Mouse (Mus musculus) heart, adult 11 months (tissue): Measurements from ENCODE around the gene Fam78a.

Experiments
- DNase-seq: peaks from one replicate; pipeline ENCODE4 v3.0.0; 2022

Gene Fam78a

DNA sequence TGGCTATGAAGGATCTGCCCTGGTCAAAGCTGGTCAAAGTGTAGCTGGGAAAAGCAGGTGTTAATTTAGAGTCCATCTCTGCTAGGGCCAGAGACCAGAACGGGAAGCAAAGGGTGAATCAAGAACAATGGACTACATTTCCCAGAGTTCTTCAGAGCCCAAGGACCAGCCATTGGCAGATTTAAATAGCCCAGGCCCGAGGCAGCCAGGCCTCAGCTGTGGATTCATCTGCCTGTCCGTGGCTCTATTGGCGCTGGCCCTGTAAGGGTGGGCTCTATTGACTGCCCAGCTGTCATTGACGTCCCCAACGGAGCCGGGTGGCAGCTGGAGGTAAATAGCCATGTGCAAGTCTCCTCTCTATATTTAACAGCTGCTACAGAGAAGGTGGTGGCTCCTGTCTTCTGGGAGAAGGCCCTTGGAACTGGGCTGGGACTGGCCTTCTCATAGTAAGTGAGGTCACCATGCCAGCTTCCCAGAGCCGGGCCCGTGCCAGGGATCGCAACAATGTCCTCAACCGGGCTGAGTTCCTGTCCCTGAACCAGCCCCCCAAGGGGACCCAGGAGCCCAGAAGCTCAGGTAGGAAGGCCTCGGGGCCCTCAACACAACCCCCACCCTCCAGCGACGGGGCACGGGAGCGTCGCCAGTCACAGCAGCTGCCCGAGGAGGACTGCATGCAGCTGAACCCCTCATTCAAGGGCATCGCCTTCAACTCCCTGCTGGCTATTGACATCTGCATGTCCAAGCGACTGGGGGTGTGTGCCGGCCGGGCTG, 10.9 kb upstream of the Fam78a start, which contains the start of gene Plpp7:
Plpp7 (plus strand) TSS at position 178 of the 771 bp plus-strand sequence.
- peak; percentile 99 for DNase-seq

DNA sequence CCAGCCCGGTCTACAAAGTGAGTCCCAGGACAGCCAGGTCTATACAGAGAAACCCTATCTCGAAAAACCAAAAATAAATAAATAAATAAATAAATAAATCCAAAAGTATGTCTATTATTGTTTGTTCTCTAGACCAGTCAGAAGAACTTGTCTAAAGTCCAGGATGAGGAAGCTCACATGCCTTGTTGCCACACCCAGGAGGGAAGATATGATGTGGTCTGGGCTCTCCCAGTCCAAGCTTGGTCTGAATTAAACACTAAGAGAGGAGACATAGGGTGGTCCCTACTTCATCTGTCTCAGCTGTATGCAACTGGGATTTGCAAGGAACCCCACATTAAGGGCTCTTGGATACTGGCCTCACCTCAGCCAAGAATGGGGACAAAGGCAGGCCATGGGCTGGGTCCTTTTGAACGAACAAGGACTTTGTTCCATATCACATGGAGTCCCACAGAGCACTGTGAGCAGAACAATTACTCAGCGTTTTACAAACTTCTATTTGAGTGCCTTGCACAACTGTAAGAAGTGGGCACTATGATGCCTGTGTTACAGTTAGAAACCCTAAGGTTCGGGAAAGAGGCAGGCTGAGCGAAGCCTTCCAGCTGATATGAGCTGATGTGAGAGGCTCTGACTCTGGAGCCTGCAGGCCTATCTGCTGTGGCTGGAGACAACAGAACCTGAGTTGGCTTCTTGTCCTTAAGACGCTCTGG, 9.5 kb upstream of the Fam78a start:
- no peak for DNase-seq

DNA sequence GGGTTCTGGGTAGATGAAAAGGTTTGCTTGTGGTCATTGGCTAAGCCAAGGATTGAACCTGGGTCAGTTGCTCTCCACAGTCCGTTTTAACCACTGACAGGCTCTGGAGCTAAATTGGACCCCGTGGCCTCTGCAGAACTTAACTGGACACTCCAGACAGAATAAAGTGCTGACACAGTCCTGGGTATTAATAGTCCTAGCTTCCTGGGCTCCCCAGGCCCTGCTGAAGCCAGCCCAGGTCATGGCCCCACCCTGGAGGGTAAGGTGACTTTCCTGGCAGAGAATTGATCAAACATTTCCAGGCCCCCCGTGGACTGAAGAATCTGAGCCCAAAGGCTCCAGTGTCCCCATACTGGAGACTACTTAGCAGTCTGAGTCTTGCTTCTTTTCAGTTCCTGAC, 7.3 kb upstream of the Fam78a start:
- DNase-seq = no peak

- DNase-seq = no peak
Measured at GRCm38 (mm10) chr2:32090145-32090544, 5.5 kb upstream of the Fam78a start.

DNA sequence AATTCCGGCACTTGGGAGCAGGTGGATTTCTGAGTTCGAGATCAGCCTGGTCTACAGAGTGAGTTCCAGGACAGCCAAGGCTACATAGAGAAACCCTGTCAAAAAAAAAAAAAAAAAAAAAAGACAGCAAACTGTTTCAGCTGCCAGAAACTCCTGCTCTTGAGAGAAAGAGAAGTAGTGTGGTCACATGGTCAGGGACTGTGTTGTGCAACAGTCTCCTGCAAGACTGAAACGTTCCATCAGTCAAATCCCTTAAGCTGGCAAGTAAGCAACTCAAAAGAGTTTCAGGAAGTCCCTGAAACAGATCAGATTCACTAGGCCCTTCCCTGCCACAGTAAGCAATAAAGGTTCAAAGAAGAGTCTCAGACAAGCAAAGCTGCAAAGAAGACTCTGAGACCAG, 4.9 kb upstream of the Fam78a start:
- no peak for DNase-seq

- DNase-seq = peak; percentile 96
Measured at GRCm38 (mm10) chr2:32088372-32088981, 3.8 kb upstream of the Fam78a start.

GRCm38 (mm10) chr2:32087606-32088005, 2.9 kb upstream of the Fam78a start:
- DNase-seq = no peak

- DNase-seq = no peak
Measured at GRCm38 (mm10) chr2:32085231-32085630, 574 bp upstream of the Fam78a start.

DNA sequence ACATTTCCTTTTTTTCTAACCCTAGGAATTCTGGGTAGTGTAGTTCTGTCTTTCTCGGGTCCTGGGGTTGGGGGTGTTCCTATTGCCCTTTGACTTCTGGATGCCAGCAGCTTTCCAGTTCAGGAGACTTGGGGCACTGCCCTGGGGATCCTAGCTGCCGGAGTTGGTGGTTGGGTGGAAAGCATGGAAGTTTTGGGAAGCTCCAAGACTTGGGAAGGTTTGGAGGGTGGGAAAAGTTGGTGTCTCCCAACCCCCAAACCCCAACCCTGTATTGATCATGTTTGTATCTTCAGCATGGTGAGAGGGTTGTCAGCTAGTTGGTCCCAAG, 179 bp upstream of the Fam78a start:
- DNase-seq = peak; percentile 94

DNA sequence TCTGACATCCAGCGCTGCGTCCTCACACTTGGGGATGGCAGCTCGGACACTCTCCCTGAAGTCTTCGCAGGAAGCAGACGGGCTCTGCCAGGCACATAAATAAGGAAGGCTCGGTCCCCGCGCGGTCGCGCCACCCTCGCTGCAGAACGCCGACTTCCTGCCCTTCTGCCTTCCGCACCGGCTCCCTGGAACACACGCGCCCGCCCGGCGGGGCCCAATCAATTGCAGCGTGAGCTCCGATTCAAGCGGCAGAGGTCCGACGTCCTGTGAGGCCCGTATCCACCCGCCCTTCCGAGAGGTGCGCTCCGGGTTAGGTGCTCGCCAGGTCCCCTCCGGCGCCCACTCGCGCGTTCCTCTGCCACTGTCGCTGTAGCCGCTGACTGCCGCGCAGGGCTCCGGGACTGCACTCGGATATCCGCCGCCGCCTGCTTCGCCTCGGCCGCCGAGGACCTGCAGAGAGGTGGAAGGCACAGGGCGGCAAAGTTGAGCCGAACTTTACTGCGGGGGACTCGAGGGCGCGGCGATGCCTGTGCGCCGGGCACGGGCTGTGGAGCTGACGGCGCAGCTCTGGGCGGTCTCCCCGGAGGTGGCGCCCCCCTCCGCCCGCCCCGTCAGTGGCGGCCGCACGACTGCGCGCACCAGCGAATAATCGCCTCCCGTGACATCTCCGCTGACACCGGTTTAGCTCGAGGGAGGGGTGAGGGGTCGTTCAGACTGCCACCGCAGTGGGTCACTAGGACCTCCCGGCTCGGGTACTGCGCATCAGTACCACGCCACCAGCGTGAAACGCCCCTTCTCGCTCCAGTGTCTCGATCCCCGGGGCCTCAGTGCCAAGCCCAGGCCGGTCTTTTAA, 1.3 kb downstream of the Fam78a start:
- peak; percentile 96 for DNase-seq

- DNase-seq = no peak
Measured at GRCm38 (mm10) chr2:32082229-32082628, 2.4 kb downstream of the Fam78a start.

DNA sequence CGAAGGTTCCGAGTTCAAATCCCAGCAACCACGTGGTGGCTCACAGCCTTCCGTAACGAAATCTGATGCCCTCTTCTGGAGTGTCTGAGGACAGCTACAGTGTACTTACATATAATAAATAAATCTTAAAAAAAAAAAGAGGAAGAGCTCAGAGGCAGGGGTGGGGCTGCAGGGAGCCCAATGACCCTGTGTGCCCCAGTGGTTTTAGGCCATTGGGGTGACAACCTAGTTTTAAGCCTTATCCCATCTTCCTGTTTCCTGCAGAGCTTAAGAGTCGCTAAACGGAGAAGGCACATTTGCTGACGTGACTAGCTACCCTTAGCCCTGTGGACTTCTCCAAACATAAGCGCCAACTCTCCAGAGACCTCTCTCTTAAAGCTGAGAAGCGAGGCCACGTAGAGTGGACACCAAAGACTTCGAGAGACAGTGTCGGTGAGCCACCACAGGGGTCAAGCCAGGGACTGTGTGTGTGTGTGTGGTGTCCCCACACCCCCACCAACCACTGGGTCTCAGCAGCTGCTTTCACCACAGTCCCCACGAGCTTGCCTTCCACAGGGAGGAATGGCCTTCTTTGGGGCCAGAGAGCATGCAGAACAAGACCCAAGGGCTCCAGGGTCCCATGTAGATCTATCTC, 3.2 kb downstream of the Fam78a start:
- DNase-seq = peak; percentile 96

DNA sequence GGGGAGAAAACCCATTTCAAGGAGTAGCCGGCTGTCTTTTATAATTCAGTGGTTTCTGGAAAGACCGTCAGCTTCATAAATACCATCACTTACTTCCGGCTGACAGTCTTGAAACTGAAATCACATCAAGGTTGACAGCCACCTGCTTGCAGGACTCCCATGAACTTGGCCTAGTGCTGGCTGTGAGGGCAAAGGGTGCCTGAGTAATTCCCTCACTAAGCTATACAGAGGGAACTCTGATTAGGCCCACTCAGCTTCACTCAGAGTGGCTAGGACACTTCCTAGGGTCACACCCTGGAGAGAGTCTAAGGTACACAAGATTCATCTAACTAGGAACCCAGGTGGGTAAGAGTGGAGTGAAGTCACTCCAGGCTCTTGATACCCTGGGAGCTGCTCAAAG, 4.0 kb downstream of the Fam78a start:
- no peak for DNase-seq

GRCm38 (mm10) chr2:32079191-32079725, 5.4 kb downstream of the Fam78a start:
- no peak for DNase-seq

- DNase-seq = peak; percentile 98
Measured at GRCm38 (mm10) chr2:32078522-32078921, 6.1 kb downstream of the Fam78a start.

GRCm38 (mm10) chr2:32077744-32078143, 6.9 kb downstream of the Fam78a start:
- DNase-seq = no peak

DNA sequence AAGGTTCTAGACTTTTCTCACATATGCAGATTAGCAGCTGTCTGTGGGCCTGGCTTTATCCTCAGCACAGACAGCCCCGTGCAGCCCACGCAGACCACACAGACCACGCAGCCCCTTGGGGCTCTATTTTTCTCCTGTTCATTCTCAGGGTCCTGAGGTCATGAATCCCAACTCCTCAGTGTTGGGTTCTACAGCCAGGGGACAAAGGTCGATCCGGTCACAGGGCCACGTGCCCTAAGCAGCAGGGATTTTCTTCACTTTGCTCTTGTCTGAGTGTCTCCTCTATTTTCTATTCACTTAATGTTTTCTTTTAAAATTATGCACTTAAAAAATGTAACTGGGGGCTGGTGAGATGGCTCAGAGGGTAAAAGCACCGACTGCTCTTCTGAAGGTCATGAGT, 9.3 kb downstream of the Fam78a start:
- DNase-seq = no peak

- DNase-seq = peak; percentile 95
Measured at GRCm38 (mm10) chr2:32074404-32074803, 10.3 kb downstream of the Fam78a start.

DNA sequence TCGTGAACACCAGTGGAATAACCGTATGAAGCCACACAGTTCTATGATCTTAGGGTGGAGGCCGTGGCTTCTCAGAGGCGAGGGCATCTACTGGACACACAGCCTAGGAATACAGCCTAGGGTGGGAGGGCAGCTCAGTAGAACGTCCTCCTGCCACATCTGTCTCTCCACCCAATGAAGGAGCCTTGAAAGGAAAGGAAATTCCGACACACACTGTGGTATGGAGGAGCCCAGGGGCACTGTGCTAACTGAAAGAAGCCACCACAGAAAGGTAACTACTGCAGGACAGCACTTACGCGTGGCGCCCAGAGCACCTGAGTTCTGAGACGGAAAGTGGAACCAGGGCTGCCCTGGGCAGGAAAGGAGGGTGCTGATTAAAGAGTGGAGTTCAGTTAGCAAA, 13.9 kb downstream of the Fam78a start:
- peak; percentile 80 for DNase-seq

DNA sequence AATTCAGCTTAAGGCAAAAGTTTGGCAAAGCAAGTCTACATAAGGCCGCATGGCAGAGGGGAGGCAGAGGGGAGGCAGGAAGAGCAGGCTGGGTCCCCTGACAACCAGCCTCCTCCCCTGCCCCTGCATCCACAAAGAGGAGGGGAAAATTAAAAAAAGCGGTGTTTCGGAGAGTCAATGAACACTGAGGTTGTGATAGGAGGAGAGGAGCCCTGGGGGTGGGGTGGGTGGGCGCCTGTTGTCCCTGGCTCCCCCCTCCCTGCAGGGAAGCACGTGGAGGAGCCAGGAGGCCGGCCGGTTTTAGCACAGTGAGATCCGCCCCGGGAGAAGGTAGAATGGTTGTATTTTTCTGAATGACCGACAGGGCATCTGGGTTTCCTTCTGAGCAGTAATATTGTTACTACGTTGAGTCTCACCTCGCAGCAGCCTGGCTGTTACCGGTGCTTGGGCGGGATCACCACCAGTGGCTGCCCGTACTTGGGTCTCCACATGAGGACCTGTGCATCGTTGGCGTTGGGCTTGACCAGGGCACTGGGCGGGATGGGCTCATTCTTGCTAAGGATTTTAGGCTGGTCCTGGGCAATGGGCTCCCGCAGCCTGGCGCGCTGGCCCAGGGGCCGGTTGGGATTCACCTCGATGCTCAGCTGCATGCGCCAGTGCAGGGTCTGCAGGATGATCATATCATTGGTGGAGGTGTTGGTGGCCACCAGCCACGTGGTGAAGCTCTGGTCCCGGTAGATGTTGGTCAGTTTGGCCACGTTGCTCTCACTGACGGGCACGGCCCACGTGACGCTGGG, 15.6 kb downstream of the Fam78a start:
- DNase-seq = peak; percentile 87

GRCm38 (mm10) chr2:32066005-32066404, 18.7 kb downstream of the Fam78a start:
- no peak for DNase-seq
